Mouse (Mus musculus) embryonic facial prominence, embryonic 13.5 days (tissue): Measurements from ENCODE around the gene Hdac7. TPM values are rescaled to one million over a fixed set of nuclear protein-coding genes. Genes with fewer than 3 reads are reported as not detected.

Source experiments
- ATAC-seq: fragments of 200-750 bp; cut with Nextera tagmentation; 2 replicates; pipeline ENCODE4 v1.8.0; 2017; ENCODE audit warnings: low read depth; ENCODE audit not compliant: insufficient number of reproducible peaks, insufficient read depth, low FRiP score, low TSS enrichment
- H3K27ac ChIP-seq: fragments of 300-500 bp; sonication (generic); 2 replicates; pipeline ENCODE4 v1.5.1; 2015; ENCODE audit warnings: moderate library complexity, mild to moderate bottlenecking, inconsistent platforms
- H3K27me3 ChIP-seq: fragments of 300-500 bp; sonication (generic); 2 replicates; pipeline ENCODE4 v1.6.1; 2015; ENCODE audit warnings: mild to moderate bottlenecking, inconsistent platforms
- H3K36me3 ChIP-seq: fragments of 300-500 bp; sonication (generic); 2 replicates; pipeline ENCODE4 v1.6.1; 2015; ENCODE audit warnings: mild to moderate bottlenecking, inconsistent platforms
- H3K4me1 ChIP-seq: fragments of 300-500 bp; sonication (generic); 2 replicates; pipeline ENCODE4 v1.6.1; 2015; ENCODE audit warnings: inconsistent platforms
- H3K4me2 ChIP-seq: fragments of 300-500 bp; sonication (generic); 2 replicates; pipeline ENCODE4 v1.6.1; 2015; ENCODE audit warnings: moderate library complexity, mild to moderate bottlenecking, inconsistent platforms
- H3K4me3 ChIP-seq: fragments of 300-500 bp; sonication (generic); 2 replicates; pipeline ENCODE4 v1.5.1; 2015; ENCODE audit warnings: mild to moderate bottlenecking, inconsistent platforms
- H3K9ac ChIP-seq: fragments of 300-500 bp; sonication (generic); 2 replicates; pipeline ENCODE4 v1.6.1; 2015; ENCODE audit warnings: mild to moderate bottlenecking, inconsistent platforms
- H3K9me3 ChIP-seq: fragments of 300-500 bp; sonication (generic); 2 replicates; pipeline ENCODE4 v1.6.1; 2016; ENCODE audit warnings: inconsistent platforms
- WGBS: fragments of 180-500 bp; shearing (Covaris S2); methylation state at CpG from one replicate; pipeline ENCODE4 v1.1.7; 2015; ENCODE audit warnings: mixed read lengths; 5-methylcytosine and 5-hydroxymethylcytosine counted together
- polyA plus RNA-seq: library from polyadenylated mRNA; unstranded; fragments of >200 nt; fragmentation: Nextera tagmentation; extraction: Ambion mirVana; gene quantifications from 2 replicates; pipeline ENCODE4 v1.2.1, GENCODE M21; 2015

The Hdac7 gene
- polyA plus RNA-seq, 1 experiment from 2014 or later: 32.4 TPM

GRCm38 (mm10) chr15:97784561-97785161 lies 59.6 kb downstream of the Hdac7 start:
- Histone ChIP-seq H3K4me2 (peak overlapping the region; percentile 89), H3K4me3 (peak overlapping the region; percentile 73), H3K27ac (peak overlapping the region; percentile 22; the same call in 1 of the 2 replicates), H3K27me3 (0 out of 2 replicates have a peak, but pooled peaks cover 5% of the 10 kb centered on the region), H3K9me3 (no peaks in the 10 kb centered on the region), H3K4me1 (peaks cover 44% of the 10 kb centered on the region), H3K9ac (peak overlapping the region; percentile 84), H3K36me3 (peaks cover 3% of the 10 kb centered on the region)
- 0 out of 2 replicates have a peak, but pooled peaks have one; percentile 26 for ATAC-seq
- 5% methylated on average over 44 of the region's 45 CpGs for WGBS

- Histone ChIP-seq H3K9ac (peak overlapping the region; percentile 84), H3K27ac (peak overlapping the region; percentile 22; the same call in 1 of the 2 replicates), H3K36me3 (no peaks in the 10 kb centered on the region), H3K4me3 (peak overlapping the region; percentile 73), H3K27me3 (0 out of 2 replicates have a peak, but pooled peaks cover 5% of the 10 kb centered on the region), H3K4me2 (peak overlapping the region; percentile 89), H3K4me1 (peaks cover 44% of the 10 kb centered on the region), H3K9me3 (no peaks in the 10 kb centered on the region)
- ATAC-seq: peak; percentile 81
- 2% methylated on average over 39 of the region's 39 CpGs for WGBS
These were observed 60.2 kb downstream of the Hdac7 start for GRCm38 (mm10) chr15:97784092-97784559.

GRCm38 (mm10) chr15:97782749-97783105 lies 61.6 kb downstream of the Hdac7 start:
- no peak for ATAC-seq
- Histone ChIP-seq H3K9me3 (no peaks in the 10 kb centered on the region), H3K9ac (0 out of 2 replicates have a peak overlapping the region, but pooled peaks have one; percentile 28), H3K36me3 (no peaks in the 10 kb centered on the region), H3K27me3 (0 out of 2 replicates have a peak, but pooled peaks cover 5% of the 10 kb centered on the region), H3K4me2 (peak overlapping the region; percentile 51), H3K27ac (peak overlapping the region; percentile 81), H3K4me1 (peaks cover 47% of the 10 kb centered on the region), H3K4me3 (peak overlapping the region; percentile 18)
- WGBS: 7% methylated on average over 9 of the region's 9 CpGs

- Histone ChIP-seq H3K36me3 (no peaks in the 10 kb centered on the region), H3K4me1 (peaks cover 47% of the 10 kb centered on the region), H3K27me3 (peaks cover 5% of the 10 kb centered on the region; the same call in 1 of the 2 replicates), H3K9me3 (no peaks in the 10 kb centered on the region), H3K9ac (peak overlapping the region; percentile 28; the same call in 1 of the 2 replicates), H3K4me2 (peak overlapping the region; percentile 51), H3K27ac (peak overlapping the region; percentile 81), H3K4me3 (peak overlapping the region; percentile 18)
- ATAC-seq: no peak
- WGBS: 6% methylated on average over 24 of the region's 24 CpGs
These were observed 62.1 kb downstream of the Hdac7 start for GRCm38 (mm10) chr15:97781961-97782748.

- H3K27me3 ChIP-seq: peaks cover 5% of the 10 kb centered on the region; the same call in 1 of the 2 replicates
- H3K9me3 ChIP-seq: no peaks in the 10 kb centered on the region
- no peak overlapping the region for H3K9ac ChIP-seq
- H3K36me3 ChIP-seq: no peaks in the 10 kb centered on the region
- 32% methylated on average over 12 of the region's 12 CpGs for WGBS
- no peak for ATAC-seq
- peaks cover 42% of the 10 kb centered on the region for H3K4me1 ChIP-seq
- peak overlapping the region; percentile 68 for H3K27ac ChIP-seq
- no peak overlapping the region for H3K4me2 ChIP-seq
- H3K4me3 ChIP-seq: no peak overlapping the region
These were observed 63.7 kb downstream of the Hdac7 start for GRCm38 (mm10) chr15:97780611-97781031.

GRCm38 (mm10) chr15:97779576-97779975 lies 64.7 kb downstream of the Hdac7 start:
- H3K9ac ChIP-seq: no peak overlapping the region
- H3K36me3 ChIP-seq: no peaks in the 10 kb centered on the region
- no peak for ATAC-seq
- no peak overlapping the region for H3K4me2 ChIP-seq
- peaks cover 5% of the 10 kb centered on the region; the same call in 1 of the 2 replicates for H3K27me3 ChIP-seq
- H3K9me3 ChIP-seq: no peaks in the 10 kb centered on the region
- WGBS: 81% methylated on average over 1 of the region's 1 CpGs
- H3K27ac ChIP-seq: no peak overlapping the region
- H3K4me1 ChIP-seq: peaks cover 41% of the 10 kb centered on the region
- H3K4me3 ChIP-seq: no peak overlapping the region

- H3K27me3 ChIP-seq: peaks cover 5% of the 10 kb centered on the region; the same call in 1 of the 2 replicates
- no peak for ATAC-seq
- 0 out of 2 replicates have a peak within 1 kb of the TSS, but pooled peaks have one; percentile 11 for H3K27ac ChIP-seq
- H3K4me1 ChIP-seq: peaks cover 48% of the 10 kb centered on the region
- no peak within 1 kb of the TSS for H3K4me3 ChIP-seq
- H3K4me2 ChIP-seq: no peak within 1 kb of the TSS
- H3K9ac ChIP-seq: no peak within 1 kb of the TSS
- no peaks in the 10 kb centered on the region for H3K9me3 ChIP-seq
- H3K36me3 ChIP-seq: no peaks in the 10 kb centered on the region
- WGBS: 62% methylated on average over 8 of the region's 8 CpGs
These were observed 65.8 kb downstream of the Hdac7 start, which contains the start of gene Slc48a1 for GRCm38 (mm10) chr15:97778311-97779098. Gene Slc48a1 (plus strand): TSS chr15:97778520.

GRCm38 (mm10) chr15:97776919-97777318 lies 67.4 kb downstream of the Hdac7 start:
- Histone ChIP-seq H3K9ac (no peak overlapping the region), H3K9me3 (no peaks in the 10 kb centered on the region), H3K36me3 (no peaks in the 10 kb centered on the region), H3K4me1 (peaks cover 50% of the 10 kb centered on the region), H3K4me2 (no peak overlapping the region), H3K4me3 (no peak overlapping the region), H3K27ac (no peak overlapping the region), H3K27me3 (no peaks in the 10 kb centered on the region; the same call in 1 of the 2 replicates)
- WGBS: 77% methylated on average over 6 of the region's 6 CpGs
- no peak for ATAC-seq

GRCm38 (mm10) chr15:97776514-97776913 lies 67.8 kb downstream of the Hdac7 start:
- no peak for ATAC-seq

GRCm38 (mm10) chr15:97773961-97774370 lies 70.3 kb downstream of the Hdac7 start:
- H3K4me3 ChIP-seq: no peak overlapping the region
- H3K4me2 ChIP-seq: no peak overlapping the region
- 68% methylated on average over 5 of the region's 5 CpGs for WGBS
- H3K4me1 ChIP-seq: peaks cover 33% of the 10 kb centered on the region
- peaks cover 14% of the 10 kb centered on the region for H3K27me3 ChIP-seq
- no peak; the same call in 1 of the 2 replicates for ATAC-seq
- no peaks in the 10 kb centered on the region for H3K36me3 ChIP-seq
- no peak overlapping the region for H3K9ac ChIP-seq
- H3K9me3 ChIP-seq: no peaks in the 10 kb centered on the region
- H3K27ac ChIP-seq: peak overlapping the region; percentile 76

More at GRCm38 (mm10) chr15:97776514-97776913, 67.8 kb downstream of the Hdac7 start:
- Histone ChIP-seq H3K36me3 (no peaks in the 10 kb centered on the region), H3K4me3 (no peak overlapping the region), H3K27ac (no peak overlapping the region), H3K9me3 (no peaks in the 10 kb centered on the region), H3K27me3 (no peaks in the 10 kb centered on the region; the same call in 1 of the 2 replicates), H3K4me2 (no peak overlapping the region), H3K9ac (no peak overlapping the region), H3K4me1 (peaks cover 46% of the 10 kb centered on the region)
- 9% methylated on average over 8 of the region's 8 CpGs for WGBS

- Histone ChIP-seq H3K4me2 (peak overlapping the region; percentile 9; the same call in 1 of the 2 replicates), H3K4me3 (no peak overlapping the region), H3K27ac (peak overlapping the region; percentile 76), H3K9me3 (no peaks in the 10 kb centered on the region), H3K4me1 (peaks cover 34% of the 10 kb centered on the region), H3K9ac (no peak overlapping the region), H3K27me3 (peaks cover 17% of the 10 kb centered on the region), H3K36me3 (no peaks in the 10 kb centered on the region)
- 0 out of 2 replicates have a peak, but pooled peaks have one; percentile 37 for ATAC-seq
- 18% methylated on average over 5 of the region's 5 CpGs for WGBS
These were observed 71.2 kb downstream of the Hdac7 start for GRCm38 (mm10) chr15:97773108-97773507.
